Mouse (Mus musculus) liver (tissue): Measurements from ENCODE around the gene Tnni2.

Experiments used
- DNase-seq: peaks from one replicate; pipeline ENCODE4 v3.0.0-alpha.2; 2020; ENCODE audit warnings: mixed read lengths

Gene Tnni2

DNA sequence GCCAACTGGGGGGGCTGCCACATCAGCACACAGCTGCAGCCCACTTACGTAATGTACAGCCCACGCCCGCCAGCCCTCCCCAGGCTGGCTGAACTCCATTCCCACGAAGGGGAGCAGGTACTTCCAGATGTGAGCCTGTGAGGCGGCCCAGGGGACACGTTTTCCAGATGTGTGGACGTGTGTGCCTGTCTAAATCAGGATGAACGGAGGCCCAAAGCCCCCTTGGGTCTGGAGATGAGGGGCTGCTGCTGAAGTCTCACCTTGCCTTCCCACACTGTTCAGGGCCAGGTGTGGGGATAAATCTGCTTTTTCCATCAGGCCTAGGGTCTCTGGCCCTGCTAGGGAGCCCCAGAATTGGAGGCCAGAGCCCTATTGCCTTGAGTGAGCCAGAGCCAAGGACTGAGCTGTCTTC is 45.1 kb downstream of the Tnni2 start:
- no peak for DNase-seq

GRCm38 (mm10) chr7:142487341-142487859 is 45.8 kb downstream of the Tnni2 start:
- DNase-seq, result peak; percentile 59

- DNase-seq, result no peak
These were observed 46.4 kb downstream of the Tnni2 start for GRCm38 (mm10) chr7:142488053-142488452.

DNA sequence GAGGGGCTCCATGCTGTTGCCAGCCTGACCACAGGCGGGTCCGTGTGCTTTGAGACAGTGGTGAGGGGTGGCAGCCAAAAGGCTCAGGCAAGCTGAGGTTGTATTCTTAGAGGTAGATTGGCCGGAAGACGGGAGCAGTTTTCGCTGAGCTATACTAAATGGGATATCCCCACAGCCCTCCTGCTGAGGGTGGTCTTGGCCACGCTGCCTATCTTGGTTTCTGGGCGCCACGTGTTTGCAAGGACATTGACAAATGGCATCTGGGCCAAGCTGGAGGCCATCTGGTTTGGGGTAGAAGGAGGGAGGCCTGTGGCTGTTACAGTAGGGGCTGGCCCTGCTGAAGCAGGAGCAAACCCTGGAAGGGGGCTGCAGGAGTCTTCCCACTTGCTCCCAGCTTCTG is 51.9 kb downstream of the Tnni2 start:
- DNase-seq, result peak; percentile 18
